Mouse (Mus musculus) E14TG2a.4 (cell line): ENCODE results near the gene Dicer1.

Experiments
- H3K27me3 ChIP-seq: 2 replicates; pipeline ENCODE4 v1.6.1; 2014; ENCODE audit warnings: low read length, control low read depth; ENCODE audit not compliant: insufficient read depth
- H3K36me3 ChIP-seq: 2 replicates; pipeline ENCODE4 v1.6.1; 2014; ENCODE audit warnings: low read length, control low read depth; ENCODE audit not compliant: insufficient read depth
- H3K4me1 ChIP-seq: replicated peaks from 2 replicates; pipeline ENCODE4 v1.6.1; 2014; ENCODE audit warnings: low read depth, low read length, control low read depth
- H3K4me3 ChIP-seq: replicated peaks from 2 replicates; pipeline ENCODE4 v1.5.1; 2014; ENCODE audit warnings: mild to moderate bottlenecking, low read length
- H3K9me3 ChIP-seq: 2 replicates; pipeline ENCODE4 v1.6.1; 2014; ENCODE audit warnings: low read length, control low read depth
- CTCF ChIP-seq: conservative IDR thresholded peaks from 2 replicates; pipeline ENCODE4 v1.5.1; 2014; ENCODE audit warnings: low read length
- NANOG ChIP-seq: IDR thresholded peaks from 2 replicates; pipeline ENCODE4 v1.6.1; 2014; ENCODE audit warnings: borderline replicate concordance, low read length, mixed read lengths
- POU5F1 ChIP-seq: IDR thresholded peaks from 2 replicates; pipeline ENCODE4 v1.6.1; 2014; ENCODE audit warnings: low read length, borderline replicate concordance

Dicer1 gene

DNA sequence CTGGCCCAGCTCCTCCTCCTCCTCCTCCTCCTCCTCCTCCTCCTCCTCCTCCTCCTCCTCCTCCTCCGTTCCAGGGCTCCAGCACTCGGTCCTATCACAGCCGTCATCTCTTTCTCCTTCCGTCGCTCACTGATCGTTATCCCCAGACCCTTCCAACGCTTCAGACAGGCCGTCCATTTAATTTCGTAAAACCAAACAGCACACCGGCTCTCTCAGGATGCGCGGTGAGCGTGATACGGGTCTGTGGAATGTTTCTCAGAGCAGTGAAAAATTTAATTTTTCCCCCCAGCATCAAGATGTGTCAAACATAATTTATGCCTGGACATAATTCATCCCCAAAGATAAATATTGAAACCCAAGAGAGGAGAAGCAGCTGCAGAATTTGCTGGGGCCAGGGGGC is 73.3 kb downstream of the Dicer1 start:
- H3K36me3 ChIP-seq: no peaks in the 10 kb centered on the region
- TF ChIP-seq CTCF: no peak
- TF ChIP-seq POU5F1: no peak
- no peak for TF ChIP-seq NANOG
- H3K4me1 ChIP-seq: peaks cover 35% of the 10 kb centered on the region
- no peak overlapping the region for H3K4me3 ChIP-seq
- peaks cover 16% of the 10 kb centered on the region for H3K9me3 ChIP-seq
- 0 out of 2 replicates have a peak, but pooled peaks cover 3% of the 10 kb centered on the region for H3K27me3 ChIP-seq

GRCm38 (mm10) chr12:104677371-104677924 is 74.3 kb downstream of the Dicer1 start:
- H3K4me1 ChIP-seq: peaks cover 35% of the 10 kb centered on the region
- no peak for TF ChIP-seq CTCF
- no peak for TF ChIP-seq NANOG
- no peak for TF ChIP-seq POU5F1

DNA sequence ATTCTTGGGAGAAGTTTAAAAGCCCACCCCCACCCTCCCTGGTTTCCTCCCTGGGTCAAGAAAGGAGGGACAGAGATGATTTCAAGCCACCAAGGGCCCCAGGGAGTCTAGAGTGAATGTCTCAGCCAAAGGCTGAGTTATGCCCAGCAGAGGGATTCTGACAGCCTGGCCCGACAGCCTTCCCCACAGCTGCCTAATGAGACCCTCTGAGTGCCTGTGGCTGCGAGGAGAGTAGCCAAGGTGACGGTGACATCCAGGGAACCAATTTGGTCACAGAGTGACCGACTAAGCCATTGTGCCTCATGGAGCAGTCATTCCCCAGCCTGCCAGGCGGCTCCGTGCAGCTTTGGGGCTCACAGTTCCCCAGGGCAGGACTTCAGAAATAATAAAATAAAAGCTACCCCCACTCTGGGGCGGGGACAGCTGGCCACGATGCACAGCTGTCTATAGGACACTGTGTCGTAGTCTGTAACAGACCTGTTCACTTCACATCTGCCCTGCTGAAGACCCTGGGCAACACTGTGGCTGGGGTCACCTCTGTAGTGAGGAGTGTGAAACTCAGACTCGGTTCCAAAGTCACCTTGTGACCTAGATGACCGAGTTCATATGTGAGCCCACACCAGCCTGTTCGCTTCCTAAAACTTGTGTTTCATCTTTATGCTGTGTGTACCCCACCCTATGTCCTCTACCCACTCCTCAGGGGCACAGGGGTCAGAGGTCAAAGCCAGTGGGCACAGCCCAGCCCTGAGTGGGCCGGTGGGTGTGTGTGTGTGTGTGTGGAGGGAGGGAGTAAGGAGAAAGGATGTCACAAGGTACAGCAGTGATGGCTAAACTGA is 75.0 kb downstream of the Dicer1 start:
- Histone ChIP-seq H3K4me3 (0 out of 2 replicates have a peak overlapping the region, but pooled peaks have one; percentile 10), H3K4me1 (peaks cover 35% of the 10 kb centered on the region), H3K27me3 (0 out of 2 replicates have a peak, but pooled peaks cover 3% of the 10 kb centered on the region), H3K36me3 (no peaks in the 10 kb centered on the region), H3K9me3 (peaks cover 4% of the 10 kb centered on the region)
- TF ChIP-seq POU5F1: no peak

More at GRCm38 (mm10) chr12:104677371-104677924, 74.3 kb downstream of the Dicer1 start:
- Histone ChIP-seq H3K4me3 (peak overlapping the region; percentile 54), H3K36me3 (no peaks in the 10 kb centered on the region), H3K27me3 (0 out of 2 replicates have a peak, but pooled peaks cover 3% of the 10 kb centered on the region), H3K9me3 (peaks cover 7% of the 10 kb centered on the region)

- Histone ChIP-seq H3K9me3 (no peaks in the 10 kb centered on the region), H3K36me3 (no peaks in the 10 kb centered on the region), H3K4me3 (no peak overlapping the region), H3K4me1 (peaks cover 35% of the 10 kb centered on the region), H3K27me3 (0 out of 2 replicates have a peak, but pooled peaks cover 3% of the 10 kb centered on the region)
- TF ChIP-seq CTCF (no peak), NANOG (no peak), POU5F1 (no peak)
Measured at GRCm38 (mm10) chr12:104672976-104673375, 78.8 kb downstream of the Dicer1 start.

GRCm38 (mm10) chr12:104672406-104672805 is 79.3 kb downstream of the Dicer1 start:
- Histone ChIP-seq H3K4me3 (no peak overlapping the region), H3K4me1 (peaks cover 35% of the 10 kb centered on the region), H3K9me3 (no peaks in the 10 kb centered on the region), H3K36me3 (no peaks in the 10 kb centered on the region), H3K27me3 (0 out of 2 replicates have a peak, but pooled peaks cover 3% of the 10 kb centered on the region)
- TF ChIP-seq CTCF (no peak), NANOG (no peak), POU5F1 (no peak)

DNA sequence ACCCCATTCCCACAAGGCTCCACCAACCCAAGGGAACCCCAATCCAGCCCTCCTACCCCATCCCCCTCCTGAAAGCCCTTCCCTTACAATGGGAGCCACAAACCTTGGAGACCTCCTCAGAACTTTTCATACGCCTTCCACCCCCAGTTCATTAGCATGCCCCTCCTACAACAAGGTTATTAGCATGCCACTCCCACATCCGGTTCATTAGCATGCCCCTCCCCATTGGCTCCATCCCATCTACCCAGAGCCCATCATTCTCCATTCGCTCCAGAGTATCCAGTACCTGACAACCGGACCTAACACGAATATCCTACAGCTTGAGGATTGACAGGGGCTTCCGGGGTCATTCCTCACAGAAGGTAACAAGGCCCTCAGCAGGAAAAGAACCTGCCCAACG is 83.9 kb downstream of the Dicer1 start:
- H3K9me3 ChIP-seq: no peaks in the 10 kb centered on the region
- TF ChIP-seq CTCF: no peak
- no peak for TF ChIP-seq POU5F1
- TF ChIP-seq NANOG: no peak
- H3K27me3 ChIP-seq: peaks cover 10% of the 10 kb centered on the region

DNA sequence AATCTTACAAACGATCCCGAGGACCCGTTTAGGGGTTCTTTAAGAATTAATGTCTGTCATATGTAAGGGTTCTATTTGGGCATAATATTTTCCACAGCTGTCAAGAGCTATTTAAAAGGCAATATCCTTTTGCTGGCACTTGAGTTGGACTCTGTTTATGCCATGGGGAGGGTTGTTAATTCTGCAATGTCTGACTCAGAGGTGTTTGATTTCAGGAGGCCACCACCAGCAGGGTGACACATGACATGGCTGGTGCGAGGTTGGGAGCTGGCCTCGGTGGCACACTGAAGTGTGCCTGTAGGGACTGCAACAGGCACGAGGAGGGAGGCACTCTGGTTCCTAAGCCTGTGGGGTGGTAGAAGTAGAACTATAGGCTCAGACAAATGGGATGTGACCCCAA is 85.8 kb downstream of the Dicer1 start:
- Histone ChIP-seq H3K9me3 (no peaks in the 10 kb centered on the region), H3K4me1 (peaks cover 18% of the 10 kb centered on the region), H3K27me3 (peaks cover 14% of the 10 kb centered on the region), H3K36me3 (no peaks in the 10 kb centered on the region), H3K4me3 (no peak overlapping the region)
- no peak for TF ChIP-seq CTCF
- no peak for TF ChIP-seq POU5F1
- TF ChIP-seq NANOG: no peak

More for the DNA sequence above, 83.9 kb downstream of the Dicer1 start:
- H3K4me3 ChIP-seq: no peak overlapping the region
- peaks cover 17% of the 10 kb centered on the region for H3K4me1 ChIP-seq
- no peaks in the 10 kb centered on the region for H3K36me3 ChIP-seq

DNA sequence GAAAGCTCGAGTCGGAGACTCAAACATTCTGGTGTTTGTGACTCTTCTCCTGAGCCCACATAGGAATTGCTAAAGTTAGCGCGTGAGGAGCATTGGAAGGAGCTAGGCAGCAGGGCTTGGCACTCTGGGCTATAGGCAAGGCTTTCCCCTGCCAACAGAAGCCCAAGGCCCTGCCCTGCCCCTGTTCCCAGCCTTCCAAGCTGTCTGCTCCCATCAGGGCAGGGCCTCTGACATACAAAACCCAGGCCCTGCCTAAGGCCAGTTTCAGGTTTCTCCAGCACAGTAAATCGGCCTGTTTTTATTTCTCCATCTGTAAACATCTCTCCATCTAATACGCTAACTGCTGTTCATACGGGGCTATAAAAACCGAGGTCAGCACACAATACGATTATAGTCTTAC is 86.2 kb downstream of the Dicer1 start:
- no peaks in the 10 kb centered on the region for H3K36me3 ChIP-seq
- H3K27me3 ChIP-seq: peaks cover 14% of the 10 kb centered on the region
- no peak overlapping the region for H3K4me3 ChIP-seq
- H3K9me3 ChIP-seq: no peaks in the 10 kb centered on the region
- TF ChIP-seq CTCF (no peak), POU5F1 (no peak), NANOG (no peak)
- peaks cover 22% of the 10 kb centered on the region for H3K4me1 ChIP-seq
